Mouse (Mus musculus) brain, adult 10 weeks (tissue): Measurements from ENCODE around the gene Ano7. TPM values are rescaled to one million over a fixed set of nuclear protein-coding genes. Genes with fewer than 3 reads are reported as not detected.

Source experiments
- polyA plus RNA-seq: library from polyadenylated mRNA; stranded (reverse); fragments of 350-450 nt; fragmentation: Illumina TruSeq; extraction: RNeasy Lipid Tissue Mini Kit (QIAGEN cat#74804); gene quantifications from one replicate; pipeline ENCODE4 v1.2.3, GENCODE M21; 2015; ENCODE audit warnings: low read depth, low replicate concordance

The Ano7 gene
- polyA plus RNA-seq: 0.92 TPM

GRCm38 (mm10) chr1:93373665-93374064 is at the start of gene Ano7:
Gene Ano7, plus strand, starts transcription at chr1:93373930.

GRCm38 (mm10) chr1:93342648-93343503 is 30.9 kb upstream of the Ano7 start, which contains the start of the genes Ppp1r7 and Pask:
Gene Ppp1r7, plus strand, starts transcription at chr1:93342854.
Gene Pask, minus strand, starts transcription at chr1:93343482.

Other genes starting within 250 kb of the Ano7 start
- gene Agxt, start 238.7 kb upstream of the Ano7 start, polyA plus RNA-seq: not detected
- not detected for gene 2310007B03Rik, start 213.0 kb upstream of the Ano7 start, polyA plus RNA-seq
- 0.61 TPM for gene Crocc2, start 205.2 kb upstream of the Ano7 start, polyA plus RNA-seq
- 9.7 TPM for gene Sned1, start 138.1 kb upstream of the Ano7 start, polyA plus RNA-seq
- 29.9 TPM for gene Mterf4, start 68.0 kb upstream of the Ano7 start, polyA plus RNA-seq
- gene Ppp1r7, start 31.1 kb upstream of the Ano7 start, polyA plus RNA-seq: 67.5 TPM
- gene Pask, start 30.4 kb upstream of the Ano7 start, polyA plus RNA-seq: 2.9 TPM
- 80.4 TPM for gene Hdlbp, start 104.9 kb downstream of the Ano7 start, polyA plus RNA-seq
- gene Farp2, start 138.1 kb downstream of the Ano7 start, polyA plus RNA-seq: 5.6 TPM